Mouse (Mus musculus): ENCODE data around the gene Zfp553.
A peak's percentile ranks its signal among the peaks of the same experiment; 100 is the strongest.

DNA sequence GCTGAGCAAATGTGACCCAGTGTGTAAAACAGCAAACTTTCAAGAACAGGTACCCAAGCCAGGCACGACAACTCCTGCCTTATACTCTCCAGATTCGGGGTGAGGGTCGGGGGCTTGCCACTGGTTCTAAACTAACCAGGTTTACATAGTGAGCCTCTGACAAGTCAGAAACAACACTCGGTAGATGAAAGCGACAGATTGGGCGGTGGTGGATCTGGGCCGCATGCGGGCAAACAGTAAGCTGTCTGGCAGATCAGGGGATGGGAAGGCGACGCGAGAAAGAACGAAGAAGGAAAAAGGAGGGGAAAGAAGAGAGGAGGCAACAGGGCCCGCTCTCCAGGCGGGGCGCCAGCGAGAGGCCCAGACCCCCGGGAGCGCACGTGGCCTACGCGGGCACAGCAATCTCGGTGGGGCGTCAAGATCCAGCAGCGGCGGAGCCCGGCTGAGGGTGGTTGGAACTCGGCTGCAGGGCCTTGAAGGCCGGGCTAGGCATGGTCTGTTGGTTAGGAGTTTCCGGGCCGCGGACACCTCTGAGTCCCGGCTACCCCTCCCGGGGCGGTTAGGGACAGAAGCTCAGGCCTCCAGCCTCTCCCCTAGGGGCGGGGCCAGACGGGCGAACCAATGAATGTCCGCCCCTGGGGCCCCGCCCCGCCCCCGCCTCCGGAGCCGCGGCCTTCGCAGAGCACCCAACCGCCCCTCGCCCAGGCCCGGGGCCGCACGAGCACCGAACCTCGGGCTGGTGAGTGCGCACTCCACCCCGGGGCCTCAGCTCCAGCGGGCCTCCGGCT lies 11.2 kb downstream of the Zfp553 start, which contains the start of gene Zfp771:
- TF ChIP-seq POLR2A (IDR thresholded peaks at IDR 0.05; ENCODE audit: borderline replicate concordance, insufficient read depth, low read length) (peak; percentile 58), CTCF (IDR thresholded peaks at IDR 0.05; ENCODE audit: borderline replicate concordance, insufficient read depth, low read depth, low read length) (no peak)
